Mouse (Mus musculus): ENCODE measurements around the gene Syne2. TPM values are rescaled to one million over a fixed set of nuclear protein-coding genes. Genes with fewer than 3 reads are reported as not detected.
A peak's percentile ranks its signal among the peaks of the same experiment; 100 is the strongest.
"Not testable (repeated sequence)": the region's sequence is repeated elsewhere in the genome, so short reads cannot be mapped to it uniquely, and the experiment has no call there.

The Syne2 gene
- polyA plus RNA-seq, 1 experiment from 2014 or later = 35.7 TPM

DNA sequence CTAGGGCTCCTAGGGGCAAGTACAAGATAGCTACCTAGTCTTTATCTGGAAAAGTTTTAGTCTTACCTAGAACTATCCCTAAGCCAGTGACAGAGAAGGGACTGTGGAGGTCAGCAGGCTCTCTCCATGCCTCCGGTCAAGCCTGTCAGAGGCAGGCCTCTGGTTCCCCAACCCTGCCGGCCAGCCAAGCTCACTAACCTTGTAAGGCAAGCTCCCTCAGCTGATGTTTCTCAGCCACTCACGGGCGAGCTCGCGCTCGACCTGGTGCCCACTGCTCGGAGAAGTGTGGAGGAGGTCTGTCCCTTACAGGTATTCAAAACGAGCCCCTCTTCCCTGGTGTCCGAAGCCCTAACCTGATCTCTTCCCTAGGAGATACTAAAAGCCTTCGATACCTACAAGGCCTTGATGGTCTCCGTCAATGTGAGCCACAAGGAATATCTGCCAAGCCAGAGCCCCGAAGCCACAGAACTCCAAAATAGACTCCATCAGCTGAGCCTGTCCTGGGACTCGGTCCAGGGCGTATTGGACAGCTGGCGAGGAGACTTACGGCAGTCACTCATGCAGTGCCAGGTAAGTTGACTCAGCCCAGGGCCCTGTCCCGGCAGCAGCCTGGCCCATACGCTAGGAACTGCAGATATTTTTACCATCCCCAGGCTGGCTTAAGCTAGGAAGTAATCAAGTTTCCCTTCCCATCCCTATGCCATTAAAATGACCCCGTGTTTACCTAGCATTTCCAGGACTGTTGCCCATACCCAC, 286.8 kb downstream of the Syne2 start:
- 91% methylated on average over 20 of the region's 20 CpGs for WGBS
- Histone ChIP-seq H3K4me3 (replicated peaks) (no peak overlapping the region), H3K4me2 (replicated peaks) (no peak overlapping the region), H3K9ac (no peak overlapping the region), H3K27ac (no peak overlapping the region), H3K27me3 (replicated peaks) (no peaks in the 10 kb centered on the region), H3K9me3 (no peaks in the 10 kb centered on the region), H3K4me1 (replicated peaks) (no peaks in the 10 kb centered on the region), H3K36me3 (peaks cover 14% of the 10 kb centered on the region; the same call in 1 of the 2 replicates)
- no peak for ATAC-seq

DNA sequence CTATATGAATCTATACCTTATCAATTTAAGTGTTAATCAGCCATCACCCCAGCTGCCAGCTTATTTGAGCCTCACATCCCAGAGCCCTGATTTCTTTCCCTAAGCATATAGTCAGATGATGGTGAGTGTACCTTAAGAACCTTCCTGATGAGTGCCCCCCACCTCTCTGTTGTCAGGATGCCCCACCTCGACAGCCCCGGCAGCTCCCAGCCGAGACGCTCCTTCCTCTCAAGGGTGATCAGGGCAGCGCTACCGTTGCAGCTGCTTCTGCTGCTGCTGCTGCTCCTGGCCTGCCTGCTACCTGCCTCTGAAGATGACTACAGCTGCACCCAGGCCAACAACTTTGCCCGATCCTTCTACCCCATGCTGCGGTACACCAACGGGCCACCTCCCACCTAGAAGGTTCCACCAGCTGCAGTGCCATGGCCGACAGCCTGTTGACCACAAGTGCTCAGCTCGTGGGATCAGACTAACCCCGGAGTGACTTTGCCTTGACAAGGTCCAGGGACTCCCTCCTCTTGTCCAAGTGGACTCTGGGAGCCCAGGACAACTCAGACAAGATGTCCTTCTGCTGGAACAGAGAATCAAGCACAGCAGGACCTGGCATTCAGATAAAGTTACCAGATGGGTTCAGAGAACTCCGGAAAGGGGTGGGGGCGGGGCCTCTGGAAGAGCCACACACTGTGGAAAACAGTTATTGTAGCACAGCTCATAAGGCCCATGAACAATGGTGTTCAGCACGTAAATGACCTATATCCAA, 291.9 kb downstream of the Syne2 start:
- WGBS = 94% methylated on average over 15 of the region's 15 CpGs
- peaks cover 18% of the 10 kb centered on the region; the same call in 1 of the 2 replicates for H3K36me3 ChIP-seq
- no peaks in the 10 kb centered on the region for H3K4me1 ChIP-seq (replicated peaks)
- ATAC-seq = no peak
- no peak overlapping the region for H3K9ac ChIP-seq
- H3K4me2 ChIP-seq (replicated peaks) = no peak overlapping the region
- no peaks in the 10 kb centered on the region for H3K27me3 ChIP-seq (replicated peaks)
- no peaks in the 10 kb centered on the region for H3K9me3 ChIP-seq
- no peak overlapping the region for H3K4me3 ChIP-seq (replicated peaks)
- no peak overlapping the region for H3K27ac ChIP-seq

DNA sequence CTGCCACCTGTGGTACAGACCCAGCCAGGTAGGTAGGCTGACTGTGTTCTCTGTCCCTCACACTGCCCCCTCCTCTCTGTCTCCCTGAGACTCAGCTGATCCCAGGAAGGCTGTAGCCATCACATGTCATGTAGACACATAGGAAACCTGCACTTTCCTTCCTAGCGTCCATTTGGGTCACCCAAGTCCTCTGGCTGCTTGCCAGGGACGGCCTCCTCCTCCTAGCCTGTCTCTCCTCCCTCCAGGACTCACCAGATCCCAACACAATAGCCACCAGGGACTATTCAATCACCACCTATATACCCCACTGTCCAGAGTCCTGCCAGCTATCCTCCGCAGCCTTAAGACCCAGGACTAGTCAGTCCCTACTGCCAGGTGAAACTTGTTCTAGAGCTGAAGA, 293.1 kb downstream of the Syne2 start:
- Histone ChIP-seq H3K4me3 (replicated peaks) (no peak overlapping the region), H3K4me2 (replicated peaks) (no peak overlapping the region), H3K9me3 (no peaks in the 10 kb centered on the region), H3K27ac (no peak overlapping the region), H3K27me3 (replicated peaks) (no peaks in the 10 kb centered on the region), H3K4me1 (replicated peaks) (no peaks in the 10 kb centered on the region), H3K36me3 (peaks cover 15% of the 10 kb centered on the region; the same call in 1 of the 2 replicates), H3K9ac (no peak overlapping the region)
- no peak for ATAC-seq
- WGBS = 74% methylated on average over 3 of the region's 3 CpGs

DNA sequence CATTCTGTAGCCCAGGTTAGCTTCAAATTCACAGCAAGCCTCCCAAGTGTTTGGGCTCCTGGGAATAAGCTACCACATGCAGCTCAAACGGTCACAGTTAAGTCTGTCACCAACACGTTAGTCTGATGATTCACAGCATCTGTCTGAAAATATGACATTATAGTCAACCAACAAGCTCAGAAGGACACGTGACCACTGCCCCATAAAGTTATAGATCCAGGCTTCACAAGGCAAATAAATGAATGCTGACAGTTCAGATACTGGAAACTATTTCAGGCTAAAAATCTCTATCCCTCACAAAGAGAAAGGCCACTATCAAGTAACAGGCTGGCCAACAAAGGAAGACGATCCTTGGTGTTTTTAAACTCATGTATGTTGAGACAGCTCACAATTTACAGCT, 298.6 kb downstream of the Syne2 start:
- ATAC-seq = no peak
- Histone ChIP-seq H3K27ac (no peak overlapping the region), H3K4me1 (replicated peaks) (no peaks in the 10 kb centered on the region), H3K4me2 (replicated peaks) (no peak overlapping the region), H3K4me3 (replicated peaks) (no peak overlapping the region), H3K9ac (no peak overlapping the region), H3K36me3 (no peaks in the 10 kb centered on the region), H3K9me3 (no peaks in the 10 kb centered on the region), H3K27me3 (replicated peaks) (no peaks in the 10 kb centered on the region)
- 66% methylated on average over 4 of the region's 4 CpGs for WGBS

DNA sequence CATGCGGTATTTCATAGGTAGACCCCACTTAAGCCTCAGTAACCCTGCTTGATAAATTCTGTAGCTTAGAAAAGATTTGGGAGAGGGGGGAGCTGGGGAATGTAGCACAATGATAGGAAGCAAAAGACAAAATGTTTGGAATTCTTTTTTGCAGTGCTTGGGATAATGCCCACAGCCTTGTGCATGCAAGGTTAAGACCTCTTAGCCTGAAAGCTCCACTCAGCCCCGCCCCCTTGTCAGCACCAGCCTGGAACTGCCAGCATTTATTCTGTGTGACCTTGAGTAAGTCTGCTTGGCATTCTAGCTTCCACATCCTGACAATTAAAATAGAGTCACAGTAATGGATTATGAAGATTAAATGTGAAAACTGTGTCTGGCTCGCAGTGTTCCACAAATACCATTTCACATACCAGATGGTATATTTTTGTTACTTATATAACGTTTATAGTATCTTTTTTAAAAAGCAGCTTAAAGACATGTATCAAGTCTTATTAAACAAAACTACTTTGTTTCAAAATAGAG, 299.8 kb downstream of the Syne2 start:
- no peak overlapping the region for H3K4me2 ChIP-seq (replicated peaks)
- H3K9me3 ChIP-seq = no peaks in the 10 kb centered on the region
- no peak overlapping the region for H3K27ac ChIP-seq
- no peak overlapping the region for H3K4me3 ChIP-seq (replicated peaks)
- no peaks in the 10 kb centered on the region for H3K36me3 ChIP-seq
- no peaks in the 10 kb centered on the region for H3K27me3 ChIP-seq (replicated peaks)
- H3K4me1 ChIP-seq (replicated peaks) = no peaks in the 10 kb centered on the region
- no peak overlapping the region for H3K9ac ChIP-seq
- WGBS = 62% methylated on average over 4 of the region's 4 CpGs
- no peak for ATAC-seq

DNA sequence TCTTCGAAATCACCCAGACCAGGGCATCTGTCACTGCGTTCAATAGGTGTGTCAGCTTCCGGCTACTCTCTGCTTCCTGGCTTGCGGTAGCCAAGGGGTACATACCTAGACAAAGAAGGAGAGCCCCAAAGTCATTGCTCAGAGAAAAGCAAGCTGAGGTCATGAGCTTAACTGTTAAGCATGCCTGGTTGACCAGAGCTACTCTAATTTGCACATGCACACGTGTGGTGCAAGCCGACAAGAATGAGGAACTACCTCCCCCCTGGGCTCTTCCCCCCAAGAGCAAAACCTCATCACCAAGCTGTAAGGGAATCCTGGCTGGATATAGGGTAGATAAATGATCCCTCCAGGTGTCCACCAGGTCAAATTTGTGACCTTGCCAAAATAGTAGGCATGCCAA, 305.3 kb downstream of the Syne2 start:
- ATAC-seq = no peak
- Histone ChIP-seq H3K36me3 (no peaks in the 10 kb centered on the region), H3K4me3 (replicated peaks) (no peak overlapping the region), H3K9me3 (no peaks in the 10 kb centered on the region), H3K27ac (no peak overlapping the region), H3K27me3 (replicated peaks) (no peaks in the 10 kb centered on the region), H3K4me1 (replicated peaks) (no peaks in the 10 kb centered on the region), H3K4me2 (replicated peaks) (no peak overlapping the region), H3K9ac (no peak overlapping the region)
- WGBS = 90% methylated on average over 6 of the region's 6 CpGs

DNA sequence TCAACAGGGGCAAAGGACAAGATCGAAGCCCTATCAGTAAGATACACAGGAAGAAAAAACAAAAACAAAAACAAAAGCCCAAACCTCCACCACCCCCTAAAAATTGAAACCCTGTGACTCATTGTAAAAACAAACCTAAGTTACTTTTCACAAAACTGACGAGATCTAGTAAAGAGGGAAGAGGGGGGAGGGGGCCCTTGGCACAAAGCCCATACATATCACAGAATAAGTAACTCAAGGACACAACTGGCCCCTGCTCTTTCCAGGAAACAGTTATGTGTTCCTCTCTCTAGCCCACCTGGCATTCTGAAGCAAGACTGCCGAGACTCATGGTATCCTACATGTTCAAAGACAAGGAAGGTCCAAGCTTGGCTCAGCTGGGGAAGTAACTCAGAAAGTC, 310.4 kb downstream of the Syne2 start:
- 47% methylated on average over 3 of the region's 3 CpGs for WGBS
- Histone ChIP-seq H3K9me3 (no peaks in the 10 kb centered on the region), H3K4me1 (replicated peaks) (no peaks in the 10 kb centered on the region), H3K4me2 (replicated peaks) (no peak overlapping the region), H3K27me3 (replicated peaks) (no peaks in the 10 kb centered on the region), H3K9ac (no peak overlapping the region), H3K27ac (no peak overlapping the region), H3K36me3 (no peaks in the 10 kb centered on the region), H3K4me3 (replicated peaks) (no peak overlapping the region)
- ATAC-seq = no peak

DNA sequence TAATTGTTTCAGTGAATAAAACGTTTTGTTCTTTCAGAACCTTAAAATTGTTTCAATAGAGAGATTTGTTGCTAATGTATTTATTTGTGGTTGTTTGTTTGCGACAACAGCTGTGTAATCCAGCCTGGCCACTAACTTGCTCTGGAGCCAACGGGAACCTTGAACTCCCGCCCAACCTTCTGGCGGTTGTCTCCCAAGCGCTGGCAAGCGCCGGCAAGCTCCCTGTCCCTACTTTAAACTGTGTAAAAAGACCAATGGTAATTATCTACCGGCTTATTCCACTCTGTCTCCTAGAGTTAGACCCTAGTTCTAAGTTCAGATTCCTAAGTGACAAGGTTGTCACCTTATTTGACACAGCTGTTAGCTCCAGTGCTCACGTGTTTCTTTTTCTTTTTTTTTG, 310.9 kb downstream of the Syne2 start:
- WGBS = 88% methylated on average over 10 of the region's 10 CpGs
- no peak for ATAC-seq
- no peaks in the 10 kb centered on the region for H3K9me3 ChIP-seq

DNA sequence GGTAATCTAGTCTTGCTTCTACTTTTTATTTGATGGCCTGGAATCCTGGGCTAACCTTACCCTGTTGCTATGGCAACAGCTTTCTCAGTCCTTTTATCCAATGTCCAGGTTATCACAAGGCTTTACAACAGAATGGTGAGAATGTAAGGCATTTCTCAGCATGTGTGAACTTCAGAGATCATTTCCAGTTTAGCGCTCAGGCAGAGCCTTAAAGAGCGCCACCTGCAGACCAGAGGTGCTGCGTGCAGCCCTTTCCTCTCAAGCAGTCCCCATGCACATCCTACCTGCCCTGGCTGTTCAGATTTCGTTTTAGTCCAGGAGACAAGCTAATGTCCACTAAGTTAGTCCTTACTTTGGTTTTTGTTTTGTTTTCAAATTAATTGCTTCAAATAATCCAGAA, 312.3 kb downstream of the Syne2 start:
- Histone ChIP-seq H3K4me2 (replicated peaks) (no peak overlapping the region), H3K4me3 (replicated peaks) (no peak overlapping the region), H3K9me3 (no peaks in the 10 kb centered on the region), H3K27me3 (replicated peaks) (no peaks in the 10 kb centered on the region), H3K4me1 (replicated peaks) (no peaks in the 10 kb centered on the region), H3K9ac (no peak overlapping the region), H3K27ac (no peak overlapping the region), H3K36me3 (no peaks in the 10 kb centered on the region)
- ATAC-seq = no peak
- 20% methylated on average over 4 of the region's 4 CpGs for WGBS

More for the DNA sequence above, 310.9 kb downstream of the Syne2 start:
- Histone ChIP-seq H3K27ac (no peak overlapping the region), H3K27me3 (replicated peaks) (no peaks in the 10 kb centered on the region), H3K9ac (no peak overlapping the region), H3K4me1 (replicated peaks) (no peaks in the 10 kb centered on the region), H3K4me2 (replicated peaks) (no peak overlapping the region), H3K4me3 (replicated peaks) (no peak overlapping the region), H3K36me3 (no peaks in the 10 kb centered on the region)

DNA sequence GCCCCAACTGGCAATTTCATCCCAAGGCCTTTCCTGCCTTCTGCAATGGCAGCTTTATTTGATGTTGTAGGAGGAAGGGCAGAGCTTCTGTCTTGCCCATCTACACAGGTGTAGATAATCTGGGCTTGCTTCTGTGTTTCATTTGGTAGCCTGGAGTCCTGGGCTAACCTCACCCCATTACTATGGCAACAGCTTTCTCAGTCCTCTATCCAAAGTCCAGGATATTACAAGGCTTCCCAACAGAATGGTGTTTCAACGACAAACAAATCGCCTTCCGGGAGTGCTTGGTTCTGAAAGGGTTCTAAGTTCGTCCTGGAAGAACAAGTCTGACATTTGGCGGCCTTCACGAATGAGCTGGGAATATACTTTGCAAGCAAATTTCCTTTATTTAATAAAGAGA, 313.0 kb downstream of the Syne2 start:
- H3K4me3 ChIP-seq (replicated peaks) = no peak overlapping the region
- WGBS = 76% methylated on average over 6 of the region's 6 CpGs
- H3K9me3 ChIP-seq = no peaks in the 10 kb centered on the region
- H3K36me3 ChIP-seq = no peaks in the 10 kb centered on the region
- no peaks in the 10 kb centered on the region for H3K4me1 ChIP-seq (replicated peaks)
- peak; percentile 56; the same call in 1 of the 2 replicates for ATAC-seq
- H3K4me2 ChIP-seq (replicated peaks) = no peak overlapping the region
- H3K27ac ChIP-seq = no peak overlapping the region
- H3K9ac ChIP-seq = no peak overlapping the region
- H3K27me3 ChIP-seq (replicated peaks) = no peaks in the 10 kb centered on the region

DNA sequence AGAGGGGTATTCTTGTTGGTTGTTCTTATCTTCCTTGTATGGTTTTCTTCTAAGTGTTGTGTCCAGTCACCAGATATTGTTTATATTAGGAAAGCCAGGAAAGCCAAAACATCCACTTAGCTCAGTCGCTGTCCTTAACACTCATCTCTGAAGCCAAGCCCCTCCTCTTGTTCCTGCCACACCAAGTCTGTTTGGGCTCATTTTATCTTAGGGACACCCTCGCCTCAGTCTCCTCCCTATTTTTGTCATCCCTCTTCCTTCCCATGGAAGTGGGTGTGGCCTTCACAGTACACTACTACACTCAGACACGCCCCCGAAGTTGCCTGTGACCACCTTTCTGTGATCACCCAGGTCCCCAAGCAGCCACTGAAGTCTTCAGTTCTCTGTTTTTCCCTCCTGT, 314.7 kb downstream of the Syne2 start:
- Histone ChIP-seq H3K9ac (no peak overlapping the region), H3K4me2 (replicated peaks) (no peak overlapping the region), H3K36me3 (no peaks in the 10 kb centered on the region), H3K4me3 (replicated peaks) (no peak overlapping the region), H3K27ac (no peak overlapping the region), H3K27me3 (replicated peaks) (no peaks in the 10 kb centered on the region), H3K4me1 (replicated peaks) (no peaks in the 10 kb centered on the region), H3K9me3 (no peaks in the 10 kb centered on the region)
- ATAC-seq = no peak
- WGBS = 54% methylated on average over 4 of the region's 4 CpGs

DNA sequence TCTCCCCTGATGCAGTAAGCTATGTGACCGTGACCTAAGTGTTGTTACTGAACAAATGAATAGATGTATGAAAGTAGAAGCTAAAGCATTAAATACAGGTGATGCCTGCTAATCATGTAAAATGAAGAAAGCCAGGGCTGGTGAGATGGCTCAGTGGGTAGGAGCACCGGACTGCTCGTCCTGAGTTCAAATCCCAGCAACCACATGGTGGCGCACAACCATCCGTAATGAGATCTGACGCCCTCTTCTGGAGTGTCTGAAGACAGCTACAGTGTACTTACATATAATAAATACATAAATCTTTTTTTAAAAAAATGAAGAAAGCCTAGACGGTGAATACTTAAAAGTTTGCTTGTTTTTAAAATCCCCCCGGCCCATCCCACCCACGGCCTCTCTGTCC, 315.1 kb downstream of the Syne2 start:
- 80% methylated on average over 9 of the region's 9 CpGs for WGBS
- not testable (repeated sequence) for ATAC-seq; H3K4me2 ChIP-seq (replicated peaks); H3K4me3 ChIP-seq (replicated peaks); H3K9me3 ChIP-seq; H3K4me1 ChIP-seq (replicated peaks); H3K9ac ChIP-seq; H3K36me3 ChIP-seq; H3K27me3 ChIP-seq (replicated peaks); H3K27ac ChIP-seq
